Mouse (Mus musculus): ENCODE measurements around the gene Rplp2. TPM values are rescaled to one million over a fixed set of nuclear protein-coding genes. Genes with fewer than 3 reads are reported as not detected.

The Rplp2 gene
- polyA plus RNA-seq, 1 experiment from 2014 or later: 888 TPM

DNA sequence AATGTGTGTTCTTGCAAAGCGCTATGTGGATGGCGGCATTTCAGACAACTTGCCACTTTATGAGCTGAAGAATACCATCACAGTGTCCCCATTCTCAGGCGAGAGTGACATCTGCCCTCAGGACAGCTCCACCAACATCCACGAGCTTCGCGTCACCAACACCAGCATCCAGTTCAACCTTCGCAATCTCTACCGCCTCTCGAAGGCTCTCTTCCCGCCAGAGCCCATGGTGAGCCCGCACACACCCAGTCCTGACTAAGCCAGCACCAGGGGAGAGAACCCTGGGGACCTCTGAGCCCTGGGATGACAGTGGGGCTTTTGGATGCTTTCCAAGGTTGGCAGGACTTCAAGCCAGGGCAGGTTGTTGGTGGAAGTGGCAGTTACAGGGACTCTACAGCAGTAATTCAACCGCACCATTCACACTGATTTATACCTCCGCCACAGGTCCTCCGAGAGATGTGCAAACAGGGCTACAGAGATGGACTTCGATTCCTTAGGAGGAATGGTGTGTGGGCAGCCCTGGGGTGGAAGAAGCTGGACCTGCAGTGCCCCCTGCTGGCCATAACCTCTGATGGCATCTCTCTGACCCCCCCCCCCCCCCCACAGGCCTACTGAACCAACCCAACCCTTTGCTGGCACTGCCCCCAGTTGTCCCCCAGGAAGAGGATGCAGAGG, 11.0 kb downstream of the Rplp2 start:
- H3K36me3 ChIP-seq: peaks cover 4% of the 10 kb centered on the region; the same call in 1 of the 2 replicates
- no peak overlapping the region for H3K27ac ChIP-seq
- H3K4me3 ChIP-seq: no peak overlapping the region
- no peak for ATAC-seq (ENCODE audit: low FRiP score)
- H3K4me1 ChIP-seq: peaks cover 27% of the 10 kb centered on the region
- H3K27me3 ChIP-seq: peaks cover 62% of the 10 kb centered on the region
- no peak overlapping the region for H3K4me2 ChIP-seq (replicated peaks)
- no peak overlapping the region for H3K9ac ChIP-seq
- no peaks in the 10 kb centered on the region for H3K9me3 ChIP-seq (replicated peaks)
- WGBS: 77% methylated on average over 15 of the region's 15 CpGs

DNA sequence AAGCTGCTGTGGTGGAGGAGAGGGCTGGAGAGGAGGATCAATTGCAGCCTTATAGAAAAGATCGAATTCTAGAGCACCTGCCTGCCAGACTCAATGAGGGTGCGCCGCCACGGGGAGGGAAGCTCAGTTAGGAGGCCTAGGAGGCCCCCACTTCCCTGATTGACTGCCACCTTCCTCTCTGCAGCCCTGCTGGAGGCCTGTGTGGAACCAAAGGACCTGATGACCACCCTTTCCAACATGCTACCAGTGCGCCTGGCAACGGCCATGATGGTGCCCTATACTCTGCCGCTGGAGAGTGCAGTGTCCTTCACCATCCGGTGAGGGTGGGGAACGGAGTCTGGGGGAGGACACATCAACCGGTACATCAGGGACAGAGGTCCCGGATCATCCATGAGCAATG, 11.5 kb downstream of the Rplp2 start:
- Histone ChIP-seq H3K27ac (no peak overlapping the region), H3K4me2 (replicated peaks) (no peak overlapping the region), H3K9ac (no peak overlapping the region), H3K9me3 (replicated peaks) (no peaks in the 10 kb centered on the region), H3K4me1 (peaks cover 27% of the 10 kb centered on the region), H3K4me3 (no peak overlapping the region), H3K27me3 (peaks cover 67% of the 10 kb centered on the region), H3K36me3 (peaks cover 4% of the 10 kb centered on the region; the same call in 1 of the 2 replicates)
- no peak for ATAC-seq (ENCODE audit: low FRiP score)
- WGBS: 94% methylated on average over 11 of the region's 11 CpGs

DNA sequence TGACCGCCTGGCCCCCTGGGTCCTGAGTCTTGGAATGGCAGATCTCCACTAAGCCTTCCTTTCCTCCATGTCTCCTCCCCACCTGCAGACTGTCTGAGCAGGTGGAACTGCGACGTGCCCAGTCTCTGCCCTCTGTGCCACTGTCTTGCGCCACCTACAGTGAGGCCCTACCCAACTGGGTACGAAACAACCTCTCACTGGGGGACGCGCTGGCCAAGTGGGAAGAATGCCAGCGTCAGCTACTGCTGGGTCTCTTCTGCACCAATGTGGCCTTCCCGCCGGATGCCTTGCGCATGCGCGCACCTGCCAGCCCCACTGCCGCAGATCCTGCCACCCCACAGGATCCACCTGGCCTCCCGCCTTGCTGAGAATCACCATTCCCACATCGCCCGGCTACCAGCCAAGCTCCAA, 12.1 kb downstream of the Rplp2 start:
- WGBS: 92% methylated on average over 17 of the region's 17 CpGs
- peaks cover 27% of the 10 kb centered on the region for H3K4me1 ChIP-seq
- H3K36me3 ChIP-seq: peaks cover 4% of the 10 kb centered on the region; the same call in 1 of the 2 replicates
- ATAC-seq (ENCODE audit: low FRiP score): no peak
- no peak overlapping the region for H3K9ac ChIP-seq
- H3K9me3 ChIP-seq (replicated peaks): no peaks in the 10 kb centered on the region
- H3K27ac ChIP-seq: no peak overlapping the region
- no peak overlapping the region for H3K4me2 ChIP-seq (replicated peaks)
- H3K4me3 ChIP-seq: no peak overlapping the region
- peaks cover 74% of the 10 kb centered on the region for H3K27me3 ChIP-seq

- Histone ChIP-seq H3K4me3 (no peak overlapping the region), H3K9me3 (replicated peaks) (no peaks in the 10 kb centered on the region), H3K27me3 (peaks cover 81% of the 10 kb centered on the region), H3K27ac (no peak overlapping the region), H3K4me2 (replicated peaks) (no peak overlapping the region), H3K4me1 (peaks cover 27% of the 10 kb centered on the region), H3K36me3 (peaks cover 4% of the 10 kb centered on the region; the same call in 1 of the 2 replicates), H3K9ac (no peak overlapping the region)
- ATAC-seq (ENCODE audit: low FRiP score): no peak
- WGBS: 68% methylated on average over 5 of the region's 5 CpGs
Observed at GRCm38 (mm10) chr7:141460001-141460390, 12.8 kb downstream of the Rplp2 start.

GRCm38 (mm10) chr7:141460391-141461113, 13.4 kb downstream of the Rplp2 start, which contains the start of gene Cracr2b:
Gene Cracr2b (plus strand): TSS chr7:141461094.
- Histone ChIP-seq H3K9ac (peak within 1 kb of the TSS; percentile 54), H3K27ac (no peak within 1 kb of the TSS)
- 72% methylated on average over 15 of the region's 15 CpGs for WGBS

GRCm38 (mm10) chr7:141461521-141462332, 14.6 kb downstream of the Rplp2 start:
- Histone ChIP-seq H3K9ac (peak overlapping the region; percentile 54), H3K4me1 (peaks cover 22% of the 10 kb centered on the region), H3K36me3 (peaks cover 4% of the 10 kb centered on the region; the same call in 1 of the 2 replicates), H3K4me3 (peak overlapping the region; percentile 35), H3K27me3 (peaks cover 96% of the 10 kb centered on the region), H3K9me3 (replicated peaks) (no peaks in the 10 kb centered on the region), H3K27ac (no peak overlapping the region), H3K4me2 (replicated peaks) (peak overlapping the region; percentile 59)
- no peak for ATAC-seq (ENCODE audit: low FRiP score)
- WGBS: 3% methylated on average over 50 of the region's 59 CpGs

More at GRCm38 (mm10) chr7:141460391-141461113, 13.4 kb downstream of the Rplp2 start, which contains the start of gene Cracr2b:
- Histone ChIP-seq H3K4me2 (replicated peaks) (peak within 1 kb of the TSS; percentile 59), H3K4me3 (peak within 1 kb of the TSS; percentile 35), H3K36me3 (peaks cover 4% of the 10 kb centered on the region; the same call in 1 of the 2 replicates), H3K27me3 (peaks cover 86% of the 10 kb centered on the region), H3K9me3 (replicated peaks) (no peaks in the 10 kb centered on the region), H3K4me1 (peaks cover 31% of the 10 kb centered on the region)
- no peak for ATAC-seq (ENCODE audit: low FRiP score)

GRCm38 (mm10) chr7:141462333-141462821, 15.2 kb downstream of the Rplp2 start:
- H3K27ac ChIP-seq: no peak overlapping the region
- H3K27me3 ChIP-seq: peaks cover 91% of the 10 kb centered on the region
- 21% methylated on average over 5 of the region's 5 CpGs for WGBS
- H3K4me3 ChIP-seq: peak overlapping the region; percentile 35; the same call in 1 of the 2 replicates
- H3K36me3 ChIP-seq: peaks cover 4% of the 10 kb centered on the region; the same call in 1 of the 2 replicates
- H3K4me1 ChIP-seq: peaks cover 28% of the 10 kb centered on the region
- H3K9me3 ChIP-seq (replicated peaks): no peaks in the 10 kb centered on the region
- no peak for ATAC-seq (ENCODE audit: low FRiP score)
- peak overlapping the region; percentile 59; the same call in 1 of the 2 replicates for H3K4me2 ChIP-seq (replicated peaks)
- H3K9ac ChIP-seq: peak overlapping the region; percentile 54; the same call in 1 of the 2 replicates

- no peak for ATAC-seq (ENCODE audit: low FRiP score)
- no peak overlapping the region for H3K4me3 ChIP-seq
Observed at GRCm38 (mm10) chr7:141463824-141464602, 16.8 kb downstream of the Rplp2 start.

GRCm38 (mm10) chr7:141464603-141465201, 17.5 kb downstream of the Rplp2 start:
- H3K9ac ChIP-seq: peak overlapping the region; percentile 9
- no peak overlapping the region for H3K27ac ChIP-seq
- no peak for ATAC-seq (ENCODE audit: low FRiP score)
- H3K36me3 ChIP-seq: peaks cover 4% of the 10 kb centered on the region; the same call in 1 of the 2 replicates
- peak overlapping the region; percentile 10 for H3K4me3 ChIP-seq
- peaks cover 72% of the 10 kb centered on the region for H3K27me3 ChIP-seq
- WGBS: 2% methylated on average over 38 of the region's 38 CpGs
- peak overlapping the region; percentile 40 for H3K4me2 ChIP-seq (replicated peaks)
- peaks cover 47% of the 10 kb centered on the region for H3K4me1 ChIP-seq
- no peaks in the 10 kb centered on the region for H3K9me3 ChIP-seq (replicated peaks)

More at GRCm38 (mm10) chr7:141463824-141464602, 16.8 kb downstream of the Rplp2 start:
- H3K4me1 ChIP-seq: peaks cover 40% of the 10 kb centered on the region
- H3K9ac ChIP-seq: peak overlapping the region; percentile 8; the same call in 1 of the 2 replicates
- H3K36me3 ChIP-seq: no peaks in the 10 kb centered on the region; the same call in 1 of the 2 replicates
- no peak overlapping the region for H3K27ac ChIP-seq
- H3K4me2 ChIP-seq (replicated peaks): peak overlapping the region; percentile 40; the same call in 1 of the 2 replicates
- H3K27me3 ChIP-seq: peaks cover 79% of the 10 kb centered on the region
- WGBS: 17% methylated on average over 12 of the region's 12 CpGs
- H3K9me3 ChIP-seq (replicated peaks): no peaks in the 10 kb centered on the region

DNA sequence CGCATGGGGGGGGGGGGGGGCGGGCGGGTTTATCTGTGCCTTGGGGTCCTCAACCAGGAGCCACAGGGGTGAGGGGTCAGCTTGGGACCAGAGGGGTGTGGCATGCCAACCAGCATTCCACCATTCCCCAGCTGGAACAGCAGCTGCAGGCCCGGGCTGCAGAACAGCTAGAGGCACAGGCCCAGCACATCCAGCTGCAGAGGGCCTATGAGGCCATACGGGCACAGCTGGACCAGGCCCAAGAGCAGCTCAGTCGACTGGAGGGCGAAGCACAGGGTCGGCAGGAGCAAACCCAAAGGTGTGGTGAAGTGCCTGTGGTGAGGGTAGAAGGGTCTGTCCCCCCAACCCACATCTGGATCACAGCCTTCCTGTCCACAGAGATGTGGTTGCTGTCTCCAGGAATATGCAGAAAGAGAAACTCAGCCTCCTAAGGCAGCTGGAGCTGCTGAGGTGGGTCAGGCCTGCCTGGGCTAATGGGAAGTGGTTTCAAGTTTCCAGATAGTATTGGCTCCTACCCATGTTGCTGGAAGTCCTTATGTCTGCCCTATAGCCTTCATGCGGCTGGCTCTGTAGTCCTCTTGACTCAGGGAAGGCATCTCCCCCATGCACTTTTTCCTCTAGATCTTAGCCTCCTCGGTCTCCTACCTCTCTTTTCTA, 18.3 kb downstream of the Rplp2 start:
- peaks cover 64% of the 10 kb centered on the region for H3K27me3 ChIP-seq
- no peak overlapping the region for H3K9ac ChIP-seq
- H3K4me3 ChIP-seq: no peak overlapping the region
- no peak overlapping the region for H3K27ac ChIP-seq
- H3K36me3 ChIP-seq: peaks cover 12% of the 10 kb centered on the region
- 43% methylated on average over 8 of the region's 10 CpGs for WGBS
- H3K4me1 ChIP-seq: peaks cover 55% of the 10 kb centered on the region
- no peak for ATAC-seq (ENCODE audit: low FRiP score)
- H3K9me3 ChIP-seq (replicated peaks): no peaks in the 10 kb centered on the region
- H3K4me2 ChIP-seq (replicated peaks): peak overlapping the region; percentile 40; the same call in 1 of the 2 replicates

Data from hindbrain, embryonic 12.5 days (tissue).